Mouse (Mus musculus): Measurements from ENCODE around the gene 4930595D18Rik. TPM values are rescaled to one million over a fixed set of nuclear protein-coding genes. Genes with fewer than 3 reads are reported as not detected.
A peak's percentile ranks its signal among the peaks of the same experiment; 100 is the strongest.

The 4930595D18Rik gene
- polyA plus RNA-seq, 1 experiment, result not detected

DNA sequence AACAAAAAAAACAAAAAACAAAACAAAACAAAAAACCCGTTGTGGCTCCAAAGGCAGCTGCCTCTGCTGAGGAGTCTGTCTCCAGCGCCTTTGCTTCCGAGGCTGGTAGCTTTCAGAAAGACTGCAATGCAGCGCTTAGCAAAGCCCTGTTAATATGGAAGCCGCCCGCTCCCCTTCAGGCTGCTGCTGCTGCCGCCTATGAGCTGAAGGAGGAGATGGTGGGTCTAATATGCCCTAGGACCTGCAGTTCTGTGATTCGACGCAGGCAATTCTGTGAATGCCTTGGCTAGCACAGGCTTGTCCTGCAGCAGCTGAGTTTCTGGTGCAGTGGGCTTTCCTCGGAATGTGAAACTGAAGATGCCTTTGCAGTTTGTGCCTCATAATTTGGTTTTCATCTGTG lies 18.8 kb upstream of the 4930595D18Rik start:
- no peak overlapping the region for H3K4me3 ChIP-seq (ENCODE audit: insufficient read depth, low read length)
- H3K4me1 ChIP-seq (ENCODE audit: control insufficient read depth, insufficient read depth, low read length), result no peaks in the 10 kb centered on the region
- no peak overlapping the region for H3K27ac ChIP-seq (ENCODE audit: insufficient read depth, low read depth, low read length)
- TF ChIP-seq CTCF (IDR thresholded peaks at IDR 0.05; ENCODE audit: low read depth, low read length), result no peak
- no peak for TF ChIP-seq POLR2A (IDR thresholded peaks at IDR 0.05; ENCODE audit: borderline replicate concordance, low read depth, low read length)

DNA sequence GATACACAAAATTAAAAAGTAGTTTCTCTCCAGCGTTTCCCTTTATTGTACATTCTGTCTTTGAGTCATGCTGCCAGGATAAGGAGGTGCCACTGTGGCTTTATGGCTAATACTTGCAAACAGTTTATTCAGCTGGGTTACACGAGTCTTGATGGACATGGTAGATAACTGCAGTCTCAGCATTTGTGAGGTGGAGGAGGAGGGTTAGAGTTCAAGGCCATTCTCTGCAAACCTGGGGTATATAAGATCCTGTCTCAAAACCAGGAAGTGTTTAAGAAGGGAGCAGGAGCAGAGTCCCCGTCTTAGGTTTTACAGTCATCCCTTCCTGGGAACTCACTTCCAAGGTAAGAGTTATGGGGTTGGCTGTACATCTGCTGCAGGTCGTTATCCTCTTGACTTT lies 12.3 kb upstream of the 4930595D18Rik start:
- TF ChIP-seq POLR2A (IDR thresholded peaks at IDR 0.05; ENCODE audit: borderline replicate concordance, low read depth, low read length) (no peak), CTCF (IDR thresholded peaks at IDR 0.05; ENCODE audit: low read depth, low read length) (no peak)
- Histone ChIP-seq H3K4me1 (ENCODE audit: control insufficient read depth, insufficient read depth, low read length) (peaks cover 34% of the 10 kb centered on the region), H3K27ac (ENCODE audit: insufficient read depth, low read depth, low read length) (no peak overlapping the region), H3K4me3 (ENCODE audit: insufficient read depth, low read length) (no peak overlapping the region)

DNA sequence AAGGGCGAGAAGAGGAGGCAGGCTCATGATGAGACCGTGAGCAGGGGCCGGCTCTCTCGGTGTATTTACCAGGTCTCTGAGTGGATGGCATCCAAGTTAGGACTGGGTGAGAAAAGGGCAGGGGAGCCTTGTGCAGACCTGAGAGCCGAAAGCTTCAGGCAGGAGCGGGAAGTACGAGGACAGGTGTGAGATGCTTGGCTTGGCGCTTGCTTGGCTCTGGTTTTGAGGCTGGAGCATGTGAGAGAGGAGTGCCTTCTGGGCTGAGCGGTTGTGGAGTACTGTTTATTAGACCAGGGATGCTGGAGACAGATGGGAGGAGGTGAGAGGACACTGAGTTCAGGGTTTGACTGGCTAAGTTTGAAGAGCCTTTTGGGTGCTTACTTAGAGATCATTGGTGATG lies 9.0 kb upstream of the 4930595D18Rik start:
- Histone ChIP-seq H3K27ac (ENCODE audit: insufficient read depth, low read depth, low read length) (no peak overlapping the region), H3K4me1 (ENCODE audit: control insufficient read depth, insufficient read depth, low read length) (peaks cover 36% of the 10 kb centered on the region), H3K4me3 (ENCODE audit: insufficient read depth, low read length) (no peak overlapping the region)
- TF ChIP-seq POLR2A (IDR thresholded peaks at IDR 0.05; ENCODE audit: borderline replicate concordance, low read depth, low read length), result no peak
- TF ChIP-seq CTCF (IDR thresholded peaks at IDR 0.05; ENCODE audit: low read depth, low read length), result no peak

DNA sequence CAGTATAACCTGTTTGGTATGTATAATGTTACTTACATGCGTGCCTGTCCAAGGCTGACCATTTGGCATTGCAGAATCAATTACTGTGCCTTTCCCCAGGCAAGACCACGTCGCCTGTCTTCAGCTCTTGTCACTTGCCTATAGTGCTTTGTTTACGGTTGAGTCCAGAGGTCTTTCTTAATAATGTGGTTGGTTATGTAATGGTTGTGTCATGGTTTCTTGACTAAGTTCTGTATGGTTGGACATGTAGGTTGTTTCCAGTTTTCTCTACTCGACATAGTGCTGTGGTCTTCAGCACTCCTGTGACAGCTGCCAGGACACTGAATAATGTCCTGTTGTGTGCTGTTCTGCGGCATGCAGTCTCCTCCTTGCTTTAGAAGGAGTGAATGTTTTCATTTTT lies 8.5 kb upstream of the 4930595D18Rik start:
- Histone ChIP-seq H3K27ac (ENCODE audit: insufficient read depth, low read depth, low read length) (no peak overlapping the region), H3K4me1 (ENCODE audit: control insufficient read depth, insufficient read depth, low read length) (peaks cover 37% of the 10 kb centered on the region), H3K4me3 (ENCODE audit: insufficient read depth, low read length) (no peak overlapping the region)
- no peak for TF ChIP-seq POLR2A (IDR thresholded peaks at IDR 0.05; ENCODE audit: borderline replicate concordance, low read depth, low read length)
- TF ChIP-seq CTCF (IDR thresholded peaks at IDR 0.05; ENCODE audit: low read depth, low read length), result no peak

DNA sequence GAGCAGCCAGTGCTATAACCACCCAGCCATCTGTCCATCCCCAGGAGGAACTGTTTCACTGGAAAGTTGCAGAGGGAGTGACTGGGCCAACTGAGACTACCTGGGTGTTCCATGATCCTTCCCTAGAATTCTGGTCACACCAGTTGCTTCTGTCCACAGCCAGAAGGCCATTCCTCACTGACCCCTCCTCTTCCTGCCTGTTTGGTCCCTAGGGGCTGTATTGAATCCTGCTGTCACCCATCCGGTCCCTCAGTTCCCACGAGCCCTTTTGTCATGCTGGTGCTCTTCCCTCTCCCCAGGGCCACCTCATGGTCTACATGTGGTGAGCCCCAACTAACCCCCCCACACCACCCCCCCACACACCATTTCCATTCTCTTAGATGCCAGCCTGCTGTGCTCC lies 6.6 kb upstream of the 4930595D18Rik start:
- no peak for TF ChIP-seq CTCF (IDR thresholded peaks at IDR 0.05; ENCODE audit: low read depth, low read length)
- no peak for TF ChIP-seq POLR2A (IDR thresholded peaks at IDR 0.05; ENCODE audit: borderline replicate concordance, low read depth, low read length)
- Histone ChIP-seq H3K4me3 (ENCODE audit: insufficient read depth, low read length) (no peak overlapping the region), H3K4me1 (ENCODE audit: control insufficient read depth, insufficient read depth, low read length) (peaks cover 51% of the 10 kb centered on the region), H3K27ac (ENCODE audit: insufficient read depth, low read depth, low read length) (no peak overlapping the region)

DNA sequence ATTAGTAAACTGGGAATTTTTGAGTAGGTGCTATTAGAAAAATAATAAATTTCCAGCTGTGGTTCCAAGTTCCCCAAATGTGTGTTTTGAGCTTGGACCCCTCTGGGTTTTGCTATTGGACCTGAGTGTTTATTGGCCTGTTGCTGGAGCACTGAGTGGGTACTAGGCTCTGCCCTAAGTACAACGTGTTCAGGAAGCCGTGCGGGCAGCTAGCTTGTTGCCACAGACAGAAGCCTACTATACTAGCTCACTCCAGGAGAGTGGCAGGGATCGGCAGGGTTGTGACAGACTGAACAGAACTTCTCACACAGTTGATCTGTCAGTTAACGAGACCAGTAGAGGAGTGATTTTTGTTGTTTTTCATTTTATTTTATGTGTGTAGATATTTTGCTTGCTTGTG lies 6.1 kb upstream of the 4930595D18Rik start:
- Histone ChIP-seq H3K4me1 (ENCODE audit: control insufficient read depth, insufficient read depth, low read length) (peaks cover 54% of the 10 kb centered on the region), H3K27ac (ENCODE audit: insufficient read depth, low read depth, low read length) (no peak overlapping the region), H3K4me3 (ENCODE audit: insufficient read depth, low read length) (no peak overlapping the region)
- TF ChIP-seq CTCF (IDR thresholded peaks at IDR 0.05; ENCODE audit: low read depth, low read length) (no peak), POLR2A (IDR thresholded peaks at IDR 0.05; ENCODE audit: borderline replicate concordance, low read depth, low read length) (no peak)

DNA sequence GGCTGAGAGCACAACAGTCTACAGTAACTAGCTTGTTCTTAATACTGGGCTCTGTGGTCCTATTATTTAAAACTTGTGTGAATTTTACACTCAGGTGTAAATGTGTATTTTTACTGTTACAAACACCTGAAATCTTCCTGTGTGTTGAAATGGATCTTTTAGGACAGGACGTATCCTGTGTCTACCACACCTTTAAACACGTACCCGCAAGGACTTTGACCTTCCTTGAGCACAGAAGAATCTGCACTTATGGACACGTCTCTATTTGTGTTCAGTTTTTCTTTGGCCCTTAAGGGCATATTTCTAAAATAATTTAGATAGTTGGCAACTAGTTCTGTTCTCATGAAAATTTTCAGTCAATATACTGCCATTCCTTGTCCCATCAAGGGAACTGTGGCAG lies 4.0 kb upstream of the 4930595D18Rik start:
- Histone ChIP-seq H3K4me3 (ENCODE audit: insufficient read depth, low read length) (no peak overlapping the region), H3K4me1 (ENCODE audit: control insufficient read depth, insufficient read depth, low read length) (peaks cover 54% of the 10 kb centered on the region), H3K27ac (ENCODE audit: insufficient read depth, low read depth, low read length) (no peak overlapping the region)
- no peak for TF ChIP-seq POLR2A (IDR thresholded peaks at IDR 0.05; ENCODE audit: borderline replicate concordance, low read depth, low read length)

DNA sequence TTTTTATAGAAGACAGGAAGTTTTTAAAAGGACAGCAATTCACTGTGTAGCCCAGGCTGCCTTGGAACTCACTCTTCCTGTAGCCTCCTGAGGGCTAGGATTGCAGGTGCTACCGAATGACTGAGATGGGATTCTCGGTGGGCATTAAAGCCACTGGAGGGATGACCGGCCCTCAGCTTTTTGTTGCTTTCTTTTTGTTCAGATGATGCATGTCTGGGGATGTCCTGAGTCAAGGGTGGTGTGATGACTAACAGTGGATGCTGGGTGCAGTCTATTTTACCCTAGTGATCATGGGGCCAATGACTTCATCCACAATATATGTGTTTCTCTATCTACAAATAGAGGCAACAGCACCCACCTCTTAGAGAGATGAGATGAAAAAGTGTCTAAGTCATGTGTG lies 2.7 kb upstream of the 4930595D18Rik start:
- no peak for TF ChIP-seq CTCF (IDR thresholded peaks at IDR 0.05; ENCODE audit: low read depth, low read length)
- H3K4me3 ChIP-seq (ENCODE audit: insufficient read depth, low read length), result peak overlapping the region; percentile 12; the same call in 1 of the 2 replicates
- H3K4me1 ChIP-seq (ENCODE audit: control insufficient read depth, insufficient read depth, low read length), result peaks cover 44% of the 10 kb centered on the region
- peak overlapping the region; percentile 60 for H3K27ac ChIP-seq (ENCODE audit: insufficient read depth, low read depth, low read length)

DNA sequence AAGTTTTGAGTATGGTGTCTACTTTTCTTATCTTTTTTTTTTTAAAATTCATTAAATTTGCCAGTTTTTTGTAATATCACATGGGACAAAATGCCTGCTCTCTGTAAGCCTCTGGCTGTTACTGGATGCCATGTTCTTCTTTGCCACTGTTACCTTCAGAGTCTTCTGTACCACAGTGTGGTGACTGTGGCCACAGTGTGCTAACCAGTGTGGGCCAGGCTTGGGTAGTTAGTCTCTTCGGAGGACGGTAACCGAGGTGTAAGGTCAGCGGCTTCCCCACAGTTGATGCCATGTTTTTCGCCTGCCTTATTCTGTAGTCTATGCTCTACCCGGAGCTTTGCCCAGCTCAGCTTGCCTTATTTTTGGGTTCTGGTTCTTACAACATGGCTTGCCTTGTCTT lies 1.9 kb downstream of the 4930595D18Rik start:
- H3K27ac ChIP-seq (ENCODE audit: insufficient read depth, low read depth, low read length), result no peak overlapping the region
- TF ChIP-seq POLR2A (IDR thresholded peaks at IDR 0.05; ENCODE audit: borderline replicate concordance, low read depth, low read length) (no peak), CTCF (IDR thresholded peaks at IDR 0.05; ENCODE audit: low read depth, low read length) (no peak)
- peaks cover 35% of the 10 kb centered on the region for H3K4me1 ChIP-seq (ENCODE audit: control insufficient read depth, insufficient read depth, low read length)
- no peak overlapping the region for H3K4me3 ChIP-seq (ENCODE audit: insufficient read depth, low read length)

DNA sequence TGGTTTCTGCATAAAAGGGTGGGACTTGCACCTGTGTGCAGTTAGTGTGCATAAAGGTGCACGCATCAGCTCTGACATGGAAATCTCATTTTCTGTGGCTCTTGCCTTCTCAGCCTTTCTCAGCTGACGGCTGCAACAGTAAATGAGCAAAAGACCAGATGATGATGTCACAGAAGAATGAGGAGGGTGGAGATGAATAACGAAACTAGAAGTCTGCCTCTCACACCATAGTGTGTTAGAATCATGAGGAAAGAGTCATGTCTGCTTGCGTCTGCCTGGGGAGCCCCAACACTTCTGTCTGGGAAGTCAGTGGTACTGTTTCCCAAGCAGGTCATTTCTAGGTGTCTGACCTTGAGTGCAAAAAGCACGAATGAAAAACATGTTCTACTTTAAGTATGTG lies 2.4 kb downstream of the 4930595D18Rik start:
- TF ChIP-seq POLR2A (IDR thresholded peaks at IDR 0.05; ENCODE audit: borderline replicate concordance, low read depth, low read length), result no peak
- TF ChIP-seq CTCF (IDR thresholded peaks at IDR 0.05; ENCODE audit: low read depth, low read length), result no peak
- H3K27ac ChIP-seq (ENCODE audit: insufficient read depth, low read depth, low read length), result no peak overlapping the region
- no peak overlapping the region for H3K4me3 ChIP-seq (ENCODE audit: insufficient read depth, low read length)
- H3K4me1 ChIP-seq (ENCODE audit: control insufficient read depth, insufficient read depth, low read length), result peaks cover 30% of the 10 kb centered on the region

DNA sequence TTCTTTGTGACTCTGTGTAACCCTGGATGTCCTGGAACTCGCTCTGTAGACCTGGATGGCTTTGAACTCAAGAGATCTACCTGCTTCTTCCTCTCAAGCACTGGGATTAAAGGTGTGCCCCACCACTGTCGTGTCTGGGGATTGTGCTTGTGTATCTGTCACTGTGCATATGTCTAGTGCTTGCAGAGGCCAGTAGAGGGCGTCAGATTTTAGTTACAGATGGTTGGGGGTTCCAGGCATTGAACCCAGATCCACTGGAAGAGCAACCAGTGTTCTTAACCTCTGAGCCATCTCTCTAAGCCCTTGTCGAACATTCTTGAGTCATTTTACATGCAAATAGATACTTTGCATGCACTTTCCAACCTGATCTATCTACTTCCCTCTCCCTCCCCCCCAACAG lies 5.5 kb downstream of the 4930595D18Rik start:
- peaks cover 8% of the 10 kb centered on the region for H3K4me1 ChIP-seq (ENCODE audit: control insufficient read depth, insufficient read depth, low read length)
- no peak overlapping the region for H3K4me3 ChIP-seq (ENCODE audit: insufficient read depth, low read length)
- TF ChIP-seq CTCF (IDR thresholded peaks at IDR 0.05; ENCODE audit: low read depth, low read length) (no peak), POLR2A (IDR thresholded peaks at IDR 0.05; ENCODE audit: borderline replicate concordance, low read depth, low read length) (no peak)
- H3K27ac ChIP-seq (ENCODE audit: insufficient read depth, low read depth, low read length), result no peak overlapping the region

Data from bone marrow macrophage, adult 2 months (primary cell).